Mouse (Mus musculus) C2C12 (cell line): Measurements from ENCODE around the gene Satb1. TPM values are rescaled to one million over a fixed set of nuclear protein-coding genes. Genes with fewer than 3 reads are reported as not detected.

Experiments
- H3K27me3 ChIP-seq: one replicate; pipeline ENCODE4 v1.6.1; 2011; ENCODE audit not compliant: control insufficient read depth, insufficient read depth, insufficient read length
- H3K36me3 ChIP-seq: one replicate; pipeline ENCODE4 v1.6.1; 2011; ENCODE audit not compliant: control insufficient read depth, insufficient read depth
- H3K4me3 ChIP-seq: one replicate; pipeline ENCODE4 v1.5.1; 2011; ENCODE audit warnings: mild to moderate bottlenecking, control low read depth; ENCODE audit not compliant: poor library complexity, insufficient read depth, severe bottlenecking
- H3K79me2 ChIP-seq: one replicate; pipeline ENCODE4 v1.6.1; 2011; ENCODE audit not compliant: control insufficient read depth, insufficient read depth
- H3K79me3 ChIP-seq: one replicate; pipeline ENCODE4 v1.6.1; 2011; ENCODE audit warnings: low read depth, control low read depth
- H3ac ChIP-seq: one replicate; pipeline ENCODE3; 2011; ENCODE audit warnings: low read depth; ENCODE audit not compliant: control insufficient read depth, insufficient read length
- CEBPB ChIP-seq: IDR thresholded peaks from one replicate; pipeline ENCODE4 v1.6.1; 2011; ENCODE audit warnings: low read depth, mild to moderate bottlenecking, control low read depth, moderate library complexity
- CTCF ChIP-seq: IDR thresholded peaks from one replicate; pipeline ENCODE4 v1.5.1; 2011; ENCODE audit not compliant: control insufficient read depth, insufficient read depth, insufficient read length
- FOSL1 ChIP-seq: IDR thresholded peaks from one replicate; pipeline ENCODE4 v1.8.0; 2011; ENCODE audit warnings: mild to moderate bottlenecking, low read length; ENCODE audit not compliant: poor library complexity, insufficient read depth, severe bottlenecking
- MAX ChIP-seq: IDR thresholded peaks from one replicate; pipeline ENCODE4 v1.6.1; 2011; ENCODE audit warnings: mild to moderate bottlenecking, control low read depth
- MYOD1 ChIP-seq: IDR thresholded peaks from one replicate; pipeline ENCODE4 v1.6.1; 2011; ENCODE audit warnings: low read depth; ENCODE audit not compliant: control insufficient read depth, insufficient read length
- MYOG ChIP-seq: IDR thresholded peaks from one replicate; pipeline ENCODE4 v1.6.1; 2011; ENCODE audit not compliant: control insufficient read depth, insufficient read length; ENCODE audit errors: extremely low read depth
- USF1 ChIP-seq: IDR thresholded peaks from one replicate; pipeline ENCODE4 v1.6.1; 2011; ENCODE audit warnings: low read depth, mild to moderate bottlenecking, control low read depth, moderate library complexity
- long read RNA-seq, 2 experiments: library from polyadenylated mRNA; unstranded; transcript quantifications; one replicate each; pipeline ENCODE4 v2.0.0; 2019 to 2020
- polyA plus RNA-seq: library from polyadenylated mRNA; unstranded; fragments of >200 nt; fragmentation: generic; extraction: Trizol; gene quantifications from one replicate; pipeline ENCODE4 v1.2.1, GENCODE M21; 2012; ENCODE audit warnings: missing spikeins

Gene Satb1
- polyA plus RNA-seq: 0.06 TPM
- long read RNA-seq, experiment 1: 0 reads
- long read RNA-seq, experiment 2: 0 reads

DNA sequence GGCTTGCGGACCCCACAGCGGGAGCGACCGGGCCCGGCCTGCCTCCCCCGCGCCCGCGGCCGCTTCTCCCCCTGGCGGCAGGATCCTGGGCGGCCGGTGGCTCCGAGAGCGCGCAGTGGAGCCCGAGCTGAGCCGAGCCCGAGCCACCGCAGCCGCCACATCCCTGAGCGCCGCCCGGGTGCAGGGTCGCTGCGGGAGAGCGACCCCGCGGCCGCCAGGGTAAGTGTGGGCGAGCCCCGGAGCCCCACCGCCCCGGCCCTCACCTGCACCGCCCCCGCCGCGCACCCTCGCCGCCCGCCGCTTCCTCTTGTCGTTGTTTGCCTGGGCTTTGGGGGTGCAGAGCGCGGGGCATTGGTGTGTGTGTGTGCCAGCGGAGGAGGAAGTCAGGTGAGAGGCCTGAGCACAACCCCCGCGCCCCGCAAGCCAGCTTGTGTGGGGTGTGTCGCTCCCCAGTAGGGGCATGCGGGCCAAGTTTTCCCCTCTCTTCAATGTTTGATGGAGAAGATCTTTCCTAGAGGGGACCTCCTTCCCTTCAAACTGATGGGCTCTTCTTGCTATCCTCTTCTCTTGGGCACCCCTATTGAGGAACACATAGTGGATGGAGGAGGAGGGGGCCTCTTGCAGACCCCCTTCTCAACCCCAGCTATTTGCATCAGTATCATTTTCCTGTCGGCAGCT is at the start of gene Satb1:
Satb1 (minus strand) TSS at position 391 of the 678 bp plus-strand sequence.
- H3K79me3 ChIP-seq: no peaks in the 10 kb centered on the region
- no peak within 1 kb of the TSS for H3ac ChIP-seq
- peaks cover 33% of the 10 kb centered on the region for H3K27me3 ChIP-seq
- no peaks in the 10 kb centered on the region for H3K79me2 ChIP-seq
- TF ChIP-seq USF1 (no peak), CTCF (peak; percentile 58)
- no peak within 1 kb of the TSS for H3K4me3 ChIP-seq
- no peaks in the 10 kb centered on the region for H3K36me3 ChIP-seq

- Histone ChIP-seq H3K79me2 (no peaks in the 10 kb centered on the region), H3ac (no peak overlapping the region), H3K27me3 (no peaks in the 10 kb centered on the region), H3K4me3 (no peak overlapping the region), H3K79me3 (no peaks in the 10 kb centered on the region), H3K36me3 (no peaks in the 10 kb centered on the region)
- TF ChIP-seq CEBPB (no peak), MYOG (no peak), MYOD1 (no peak), FOSL1 (no peak), USF1 (no peak), MAX (no peak), CTCF (no peak)
Observed at GRCm38 (mm10) chr17:51882566-51882965, 49.5 kb upstream of the Satb1 start.

- no peaks in the 10 kb centered on the region for H3K79me3 ChIP-seq
- TF ChIP-seq FOSL1: no peak
- TF ChIP-seq MYOG: no peak
- TF ChIP-seq MAX: no peak
- TF ChIP-seq CTCF: no peak
- no peak for TF ChIP-seq USF1
- no peak for TF ChIP-seq MYOD1
- TF ChIP-seq CEBPB: no peak
- H3K27me3 ChIP-seq: no peaks in the 10 kb centered on the region
- no peak overlapping the region for H3ac ChIP-seq
- no peaks in the 10 kb centered on the region for H3K79me2 ChIP-seq
- H3K36me3 ChIP-seq: no peaks in the 10 kb centered on the region
- no peak overlapping the region for H3K4me3 ChIP-seq
Observed at GRCm38 (mm10) chr17:51880895-51881622, 48.0 kb upstream of the Satb1 start.

DNA sequence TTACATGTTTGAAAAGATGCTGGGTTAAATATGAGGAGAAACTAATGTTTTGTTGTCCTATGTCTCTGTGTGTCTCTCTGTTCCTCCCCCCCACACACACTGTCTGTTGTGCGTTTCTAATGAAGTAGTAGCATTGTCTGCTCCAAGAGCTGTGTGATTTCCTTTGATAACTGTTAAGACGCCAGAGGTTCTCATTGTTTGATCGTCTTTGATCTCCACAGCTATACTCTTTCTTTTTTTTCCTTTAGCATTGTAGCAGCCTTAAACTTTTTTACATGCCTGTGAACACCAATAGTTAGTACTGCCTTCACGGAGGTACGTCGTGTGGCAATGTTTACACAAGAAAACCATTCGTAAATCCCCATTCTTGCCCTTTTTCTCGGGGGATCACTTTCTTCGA is 47.1 kb upstream of the Satb1 start:
- Histone ChIP-seq H3K79me3 (no peaks in the 10 kb centered on the region), H3K4me3 (no peak overlapping the region), H3K79me2 (no peaks in the 10 kb centered on the region), H3K27me3 (no peaks in the 10 kb centered on the region), H3K36me3 (no peaks in the 10 kb centered on the region), H3ac (no peak overlapping the region)
- TF ChIP-seq MYOG (no peak), CEBPB (no peak), USF1 (no peak), FOSL1 (no peak), MYOD1 (no peak), CTCF (no peak), MAX (no peak)

- no peak for TF ChIP-seq CTCF
- no peak for TF ChIP-seq MYOD1
- no peak for TF ChIP-seq MYOG
- TF ChIP-seq CEBPB: no peak
- TF ChIP-seq FOSL1: no peak
- TF ChIP-seq MAX: no peak
- TF ChIP-seq USF1: no peak
- Histone ChIP-seq H3K27me3 (no peaks in the 10 kb centered on the region), H3K79me2 (no peaks in the 10 kb centered on the region), H3K36me3 (no peaks in the 10 kb centered on the region), H3ac (no peak overlapping the region), H3K4me3 (no peak overlapping the region), H3K79me3 (no peaks in the 10 kb centered on the region)
Observed at GRCm38 (mm10) chr17:51879736-51880135, 46.6 kb upstream of the Satb1 start.

DNA sequence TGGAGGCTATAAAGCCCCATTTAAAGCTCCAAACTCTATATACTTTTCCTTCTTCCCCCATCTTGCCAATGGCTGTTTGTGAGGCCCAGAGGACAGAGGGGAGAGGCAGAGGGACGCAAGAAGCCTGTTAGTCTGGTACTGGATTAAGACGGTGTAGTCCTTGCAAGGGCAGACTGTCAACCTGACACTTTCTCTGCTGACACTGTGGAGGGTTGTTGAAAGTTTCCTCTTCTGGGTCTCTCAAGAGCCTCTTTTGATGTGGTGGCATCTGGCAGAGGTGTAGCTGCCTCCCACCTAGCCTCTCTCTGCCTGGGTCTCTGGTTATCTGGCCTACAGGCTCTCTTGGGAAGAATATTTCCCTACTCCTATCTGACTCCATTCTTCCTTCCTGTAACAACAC is 46.1 kb upstream of the Satb1 start:
- no peak overlapping the region for H3K4me3 ChIP-seq
- no peaks in the 10 kb centered on the region for H3K27me3 ChIP-seq
- no peaks in the 10 kb centered on the region for H3K79me2 ChIP-seq
- TF ChIP-seq CTCF (no peak), USF1 (no peak), MAX (no peak)
- H3K79me3 ChIP-seq: no peaks in the 10 kb centered on the region
- H3K36me3 ChIP-seq: no peaks in the 10 kb centered on the region
- H3ac ChIP-seq: no peak overlapping the region
